Mouse (Mus musculus): Measurements from ENCODE around the gene Megf8.

Megf8 gene

GRCm38 (mm10) chr7:25316532-25317445 lies at the start of gene Megf8:
Gene Megf8, plus strand, starts transcription at chr7:25317164.
- peak; percentile 98 for DNase-seq (ENCODE audit: low read depth, low spot score)

- DNase-seq (ENCODE audit: low read depth, low spot score) = peak; percentile 99
Measured at GRCm38 (mm10) chr7:25267301-25267750, 49.6 kb upstream of the Megf8 start, which contains the start of gene Cic. Gene Cic, plus strand, starts transcription at chr7:25267704.

GRCm38 (mm10) chr7:25267751-25268463 lies 49.1 kb upstream of the Megf8 start:
- DNase-seq (ENCODE audit: low read depth, low spot score) = peak; percentile 100

- no peak for DNase-seq (ENCODE audit: low read depth, low spot score)
Measured at GRCm38 (mm10) chr7:25268588-25268987, 48.4 kb upstream of the Megf8 start.

DNA sequence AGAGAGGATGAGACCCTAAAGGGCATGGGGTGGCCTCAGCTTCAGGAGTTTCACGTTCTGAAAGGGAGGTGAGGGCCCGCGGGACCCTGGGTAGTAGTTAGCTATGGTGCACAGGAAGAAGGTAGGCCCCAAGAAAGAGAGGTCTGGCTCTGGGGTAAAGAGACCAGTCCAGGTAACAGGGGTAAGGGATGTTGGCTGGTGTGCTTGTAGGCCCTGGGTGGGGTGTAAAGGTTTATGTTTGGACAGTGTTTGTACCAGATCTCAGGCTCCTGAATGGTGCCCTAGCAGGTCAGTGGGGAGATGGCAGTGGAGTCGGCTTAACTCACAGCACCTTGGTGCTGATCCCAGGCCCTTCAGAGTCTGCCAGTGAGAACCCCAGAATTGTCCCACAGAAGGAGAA lies 47.9 kb upstream of the Megf8 start:
- DNase-seq (ENCODE audit: low read depth, low spot score) = no peak

GRCm38 (mm10) chr7:25269545-25270271 lies 47.3 kb upstream of the Megf8 start:
- DNase-seq (ENCODE audit: low read depth, low spot score) = no peak

GRCm38 (mm10) chr7:25270652-25271633 lies 46.0 kb upstream of the Megf8 start:
- no peak for DNase-seq (ENCODE audit: low read depth, low spot score)

GRCm38 (mm10) chr7:25271651-25272444 lies 45.1 kb upstream of the Megf8 start:
- no peak for DNase-seq (ENCODE audit: low read depth, low spot score)

GRCm38 (mm10) chr7:25272445-25273258 lies 44.3 kb upstream of the Megf8 start:
- DNase-seq (ENCODE audit: low read depth, low spot score) = no peak

- no peak for DNase-seq (ENCODE audit: low read depth, low spot score)
Measured at GRCm38 (mm10) chr7:25273259-25274241, 43.4 kb upstream of the Megf8 start.

- DNase-seq (ENCODE audit: low read depth, low spot score) = no peak
Measured at GRCm38 (mm10) chr7:25274571-25274970, 42.4 kb upstream of the Megf8 start.

DNA sequence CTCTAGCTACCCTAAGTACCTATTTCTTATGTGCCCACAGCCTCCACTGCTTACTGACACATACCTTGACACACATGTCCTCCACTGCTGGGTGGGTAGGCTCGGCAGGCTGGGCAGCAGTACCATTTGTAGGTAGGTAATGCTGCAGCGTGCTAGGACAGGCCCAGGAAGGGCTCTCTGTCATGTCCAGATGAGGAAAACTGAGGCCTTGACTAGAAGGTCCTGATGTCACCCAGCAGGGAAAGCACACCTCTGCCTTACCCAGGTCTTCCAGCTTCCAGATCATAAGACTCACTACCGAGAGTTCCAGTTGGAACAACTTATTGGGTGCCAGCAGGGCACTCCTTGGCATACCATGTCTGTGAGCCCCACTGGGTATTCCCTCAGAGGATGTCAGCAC lies 42.0 kb upstream of the Megf8 start:
- no peak for DNase-seq (ENCODE audit: low read depth, low spot score)

- no peak for DNase-seq (ENCODE audit: low read depth, low spot score)
Measured at GRCm38 (mm10) chr7:25275555-25276298, 41.2 kb upstream of the Megf8 start.

DNA sequence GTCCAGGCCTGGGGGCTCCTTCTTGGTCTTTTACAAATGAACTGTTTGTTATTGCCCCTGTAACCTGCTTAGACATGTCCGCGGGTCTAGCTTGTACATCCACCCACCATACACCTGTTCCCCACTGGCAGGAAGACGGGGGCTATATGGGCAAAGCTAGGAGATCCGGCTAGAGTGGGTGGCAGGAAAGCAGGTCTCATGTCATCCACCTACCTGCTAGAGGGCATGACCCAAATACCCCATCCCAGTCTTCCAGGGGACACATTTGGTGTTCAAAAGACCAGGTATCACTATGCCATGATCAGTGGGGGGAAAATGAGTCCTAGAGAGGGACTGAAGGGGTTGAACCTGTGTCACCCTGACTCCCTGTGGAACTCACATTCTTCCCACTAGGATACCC lies 39.6 kb upstream of the Megf8 start:
- no peak for DNase-seq (ENCODE audit: low read depth, low spot score)

DNA sequence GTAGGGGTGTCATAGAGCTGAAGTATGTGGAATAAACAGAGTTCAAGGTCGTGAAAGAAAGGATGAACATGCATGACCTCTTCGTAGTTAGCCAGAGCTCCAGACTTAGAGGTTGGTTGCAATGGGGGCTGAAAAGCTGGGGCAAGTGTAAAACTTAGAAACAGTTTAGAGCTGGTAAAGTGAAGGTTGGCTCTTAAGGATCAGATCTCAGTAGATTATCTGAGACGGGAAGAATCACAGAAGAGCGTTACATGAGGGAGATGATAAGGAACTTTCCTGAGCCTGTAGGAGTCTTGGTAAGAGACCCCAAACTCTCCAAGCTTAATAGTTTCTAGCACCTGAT lies 39.0 kb upstream of the Megf8 start:
- DNase-seq (ENCODE audit: low read depth, low spot score) = no peak

- peak; percentile 91 for DNase-seq (ENCODE audit: low read depth, low spot score)
Measured at GRCm38 (mm10) chr7:25278341-25279075, 38.5 kb upstream of the Megf8 start.

All from brain, embryonic 18.5 days (tissue).